Mouse (Mus musculus) layer of hippocampus, postnatal 10 days (tissue): Measurements from ENCODE around the gene Taf1c. TPM values are rescaled to one million over a fixed set of nuclear protein-coding genes. Genes with fewer than 3 reads are reported as not detected.

Experiments
- DNase-seq, 2 experiments: peaks; one replicate each; pipeline ENCODE4 v3.0.0; 2021; ENCODE audit warnings: low spot score in 2 of 2
- total RNA-seq, 2 experiments: library from RNA; stranded (reverse); gene quantifications; 2 replicates each; pipeline ENCODE4 v1.2.3; 2021

Gene Taf1c
- total RNA-seq, 2 experiments from 2014 or later, result 12.5 to 13.0 TPM

GRCm38 (mm10) chr8:119574437-119575365, 30.3 kb downstream of the Taf1c start, which contains the start of the genes Hsdl1 and Dnaaf1:
Gene Hsdl1 (minus strand): TSS chr8:119575183.
Gene Dnaaf1 (plus strand): TSS chr8:119575235.
- DNase-seq, result peak; percentile 96 to 98

- DNase-seq, result no peak
Observed at GRCm38 (mm10) chr8:119572411-119572810, 32.6 kb downstream of the Taf1c start.

- no peak for DNase-seq
Observed at GRCm38 (mm10) chr8:119571135-119571534, 33.9 kb downstream of the Taf1c start.

- no peak for DNase-seq
Observed at GRCm38 (mm10) chr8:119569881-119570280, 35.1 kb downstream of the Taf1c start.

GRCm38 (mm10) chr8:119568951-119569350, 36.1 kb downstream of the Taf1c start:
- no peak for DNase-seq

GRCm38 (mm10) chr8:119568251-119568650, 36.8 kb downstream of the Taf1c start:
- no peak for DNase-seq

GRCm38 (mm10) chr8:119566367-119566766, 38.7 kb downstream of the Taf1c start:
- DNase-seq, result no peak

GRCm38 (mm10) chr8:119563849-119564251, 41.2 kb downstream of the Taf1c start:
- no peak for DNase-seq

GRCm38 (mm10) chr8:119559402-119559720, 45.7 kb downstream of the Taf1c start:
- no peak for DNase-seq

GRCm38 (mm10) chr8:119558603-119559401, 46.2 kb downstream of the Taf1c start, which contains the start of gene Mbtps1:
Gene Mbtps1 (minus strand): TSS chr8:119558735.
- DNase-seq, result peak; percentile 97 to 99

GRCm38 (mm10) chr8:119557821-119558602, 47.0 kb downstream of the Taf1c start:
- DNase-seq, result peak; percentile 16 to 19

- DNase-seq, result no peak
Observed at GRCm38 (mm10) chr8:119557132-119557531, 47.9 kb downstream of the Taf1c start.

GRCm38 (mm10) chr8:119555861-119556260, 49.2 kb downstream of the Taf1c start:
- no peak for DNase-seq

- DNase-seq, result no peak
Observed at GRCm38 (mm10) chr8:119552967-119553366, 52.1 kb downstream of the Taf1c start.

- no peak for DNase-seq
Observed at GRCm38 (mm10) chr8:119548560-119549113, 56.4 kb downstream of the Taf1c start.

Other genes with a start within 250 kb of the Taf1c start
- gene Mlycd, start 210.3 kb downstream of the Taf1c start, total RNA-seq, result 10 to 100 TPM; 20.3 to 22.3 TPM
- under 1 TPM; 0.25 to 0.33 TPM for gene Osgin1, start 171.1 kb downstream of the Taf1c start, total RNA-seq
- gene Necab2, start 158.5 kb downstream of the Taf1c start, total RNA-seq, result 100 to 1,000 TPM; 112 to 114 TPM
- under 1 TPM; 0.21 to 0.22 TPM for gene Slc38a8, start 103.5 kb downstream of the Taf1c start, total RNA-seq
- gene Mbtps1, start 46.5 kb downstream of the Taf1c start, total RNA-seq, result 10 to 100 TPM; 62.7 to 67.9 TPM
- gene Hsdl1, start 30.0 kb downstream of the Taf1c start, total RNA-seq, result 10 to 100 TPM; 52.3 to 53.2 TPM
- under 1 TPM; 0.45 to 0.57 TPM for gene Dnaaf1, start 30.0 kb downstream of the Taf1c start, total RNA-seq
- under 1 TPM in 1 of 2 experiments, not detected in 1; 0.25 TPM for gene Adad2, start 7.5 kb upstream of the Taf1c start, total RNA-seq
- gene Kcng4, start 30.5 kb upstream of the Taf1c start, total RNA-seq, result 1 to 10 TPM in 1 of 2 experiments, under 1 TPM in 1; 0.91 to 1.1 TPM
- 1 to 10 TPM; 5.1 to 5.2 TPM for gene Wfdc1, start 61.1 kb upstream of the Taf1c start, total RNA-seq
- 1 to 10 TPM; 1.8 to 2.0 TPM for gene Atp2c2, start 94.8 kb upstream of the Taf1c start, total RNA-seq
- gene Tldc1, start 173.2 kb upstream of the Taf1c start, total RNA-seq, result 10 to 100 TPM; 16.3 to 18.3 TPM
- gene Cotl1, start 235.3 kb upstream of the Taf1c start, total RNA-seq, result 100 to 1,000 TPM; 129 to 134 TPM